Mouse (Mus musculus) layer of hippocampus, adult 8-10 months (tissue): ENCODE results near the gene Lbr. TPM values are rescaled to one million over a fixed set of nuclear protein-coding genes. Genes with fewer than 3 reads are reported as not detected.

ENCODE experiments used
- DNase-seq, 2 experiments: peaks; one replicate each; pipeline ENCODE4 v3.0.0; 2022; ENCODE audit warnings: low spot score in 2 of 2
- total RNA-seq, 4 experiments: library from RNA; stranded (reverse); gene quantifications; 2 replicates each; pipeline ENCODE4 v1.2.4; 2022

The Lbr gene
- total RNA-seq, 4 experiments from 2014 or later, result 14.4 to 19.8 (median 17.1) TPM

- DNase-seq, result no peak
Measured at GRCm38 (mm10) chr1:181853081-181853736, 10.4 kb upstream of the Lbr start.

- no peak for DNase-seq
Measured at GRCm38 (mm10) chr1:181852466-181852865, 9.6 kb upstream of the Lbr start.

- DNase-seq, result peak; percentile 43 to 73
Measured at GRCm38 (mm10) chr1:181851521-181852310, 8.9 kb upstream of the Lbr start.

GRCm38 (mm10) chr1:181850441-181850840 lies 7.6 kb upstream of the Lbr start:
- no peak for DNase-seq

GRCm38 (mm10) chr1:181848210-181848609 lies 5.4 kb upstream of the Lbr start:
- DNase-seq, result no peak

- DNase-seq, result no peak
Measured at GRCm38 (mm10) chr1:181847396-181847795, 4.5 kb upstream of the Lbr start.

- no peak for DNase-seq
Measured at GRCm38 (mm10) chr1:181845767-181846166, 2.9 kb upstream of the Lbr start.

- no peak for DNase-seq
Measured at GRCm38 (mm10) chr1:181844874-181845547, 2.2 kb upstream of the Lbr start.

GRCm38 (mm10) chr1:181841864-181842672 lies 778 bp downstream of the Lbr start:
- peak; percentile 92 to 94 for DNase-seq

GRCm38 (mm10) chr1:181841396-181841795 lies 1.4 kb downstream of the Lbr start:
- no peak for DNase-seq

- DNase-seq, result no peak
Measured at GRCm38 (mm10) chr1:181839746-181840366, 3.0 kb downstream of the Lbr start.

GRCm38 (mm10) chr1:181838111-181838510 lies 4.7 kb downstream of the Lbr start:
- no peak for DNase-seq

- DNase-seq, result no peak
Measured at GRCm38 (mm10) chr1:181833143-181833542, 9.7 kb downstream of the Lbr start.

- no peak for DNase-seq
Measured at GRCm38 (mm10) chr1:181832720-181833119, 10.1 kb downstream of the Lbr start.

- DNase-seq, result no peak
Measured at GRCm38 (mm10) chr1:181828365-181828764, 14.5 kb downstream of the Lbr start.

GRCm38 (mm10) chr1:181826716-181827115 lies 16.1 kb downstream of the Lbr start:
- DNase-seq, result no peak

- DNase-seq, result peak; percentile 66 to 74
Measured at GRCm38 (mm10) chr1:181811481-181812223, 31.2 kb downstream of the Lbr start.

GRCm38 (mm10) chr1:181800667-181801066 lies 42.2 kb downstream of the Lbr start:
- no peak for DNase-seq

- DNase-seq, result no peak
Measured at GRCm38 (mm10) chr1:181799911-181800310, 42.9 kb downstream of the Lbr start.

GRCm38 (mm10) chr1:181793541-181793940 lies 49.3 kb downstream of the Lbr start:
- DNase-seq, result peak; percentile 30 to 44
